Mouse (Mus musculus) heart, adult 2 months (tissue): ENCODE data around the gene Trrap.

ENCODE experiments used
- CTCF ChIP-seq: fragments of 200-600 bp; IDR thresholded peaks from 2 replicates; pipeline ENCODE4 v1.8.1; 2022; ENCODE audit warnings: antibody characterized with exemption, mild to moderate bottlenecking, moderate library complexity
- EP300 ChIP-seq: fragments of 200-500 bp; IDR thresholded peaks from 2 replicates; pipeline ENCODE4 v1.6.1; 2011; ENCODE audit warnings: low read depth, low read length, control low read depth; ENCODE audit not compliant: insufficient read depth
- POLR2A ChIP-seq: fragments of 200-500 bp; IDR thresholded peaks from 2 replicates; pipeline ENCODE4 v1.6.1; 2011; ENCODE audit warnings: mild to moderate bottlenecking, low read depth, low read length, control low read depth; ENCODE audit not compliant: insufficient read depth

GRCm38 (mm10) chr5:144872867-144873266 lies 105.3 kb downstream of the Trrap start:
- TF ChIP-seq POLR2A, result no peak
- TF ChIP-seq EP300, result no peak
- no peak for TF ChIP-seq CTCF
